Mouse (Mus musculus) thymus, adult 2 months (tissue): ENCODE results near the gene Arhgef1.

Experiments
- CTCF ChIP-seq: fragments of 200-500 bp; IDR thresholded peaks from 2 replicates; pipeline ENCODE4 v1.5.1; 2012; ENCODE audit warnings: mild to moderate bottlenecking, control low read depth, low read length, moderate library complexity, borderline replicate concordance; ENCODE audit not compliant: control insufficient read depth, poor library complexity, insufficient read depth; ENCODE audit errors: extremely low read depth
- POLR2A ChIP-seq: fragments of 200-500 bp; IDR thresholded peaks from 2 replicates; pipeline ENCODE4 v1.6.1; 2012; ENCODE audit warnings: mild to moderate bottlenecking, low read length, control low read depth, moderate library complexity; ENCODE audit not compliant: control insufficient read depth, poor library complexity, insufficient read depth; ENCODE audit errors: extremely low read depth

- TF ChIP-seq POLR2A = no peak
- TF ChIP-seq CTCF = 0 out of 2 replicates have a peak, but pooled peaks have one; percentile 21
These were observed 2.2 kb downstream of the Arhgef1 start for GRCm38 (mm10) chr7:24904936-24905335.
